Mouse (Mus musculus): ENCODE measurements around the gene Ctsd.

The Ctsd gene

DNA sequence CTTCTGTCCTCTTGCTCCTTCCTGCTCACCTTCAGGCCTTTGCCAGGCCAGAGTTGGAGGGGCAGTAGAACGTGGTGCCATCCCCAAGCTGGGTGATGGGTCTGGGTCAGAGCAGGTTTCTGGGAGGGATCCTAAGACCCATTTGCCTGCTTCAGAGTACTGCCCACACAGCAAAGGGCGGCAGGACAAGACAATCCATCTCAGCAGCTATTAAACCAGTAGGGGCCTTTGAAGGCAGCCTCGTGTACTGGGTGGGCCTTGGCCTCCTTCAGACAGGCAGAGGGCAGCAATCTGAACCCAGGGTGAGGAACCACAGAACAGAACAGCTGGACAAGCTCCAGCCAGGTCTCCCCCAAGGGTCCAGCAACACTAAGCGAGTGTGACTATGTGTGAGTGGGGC, 11.7 kb downstream of the Ctsd start:
- no peak for ATAC-seq (ENCODE audit: insufficient number of reproducible peaks, low FRiP score, low TSS enrichment)

DNA sequence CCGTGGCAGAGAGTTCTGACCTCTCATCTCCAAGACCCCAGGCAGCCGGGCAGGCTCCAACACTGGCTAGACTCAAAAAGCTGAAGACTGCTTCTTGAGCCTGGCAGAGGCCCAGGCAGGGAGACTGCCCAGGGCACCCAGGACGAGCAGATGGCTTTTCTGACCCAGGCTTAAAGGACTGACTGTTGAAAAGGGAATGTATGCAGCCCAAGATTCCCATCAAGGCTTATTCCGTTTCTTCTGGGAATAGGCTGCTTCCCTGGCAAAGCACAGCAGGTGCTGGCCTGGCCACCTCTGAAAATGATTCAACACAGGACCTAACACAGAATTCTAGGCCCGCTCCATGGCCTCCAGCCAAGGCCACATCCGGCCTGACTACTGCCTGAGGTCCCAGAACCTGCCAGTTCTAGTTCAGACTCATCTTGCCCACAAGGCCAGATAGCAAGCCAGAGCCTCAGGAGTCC, 12.5 kb downstream of the Ctsd start:
- ATAC-seq (ENCODE audit: insufficient number of reproducible peaks, low FRiP score, low TSS enrichment): 0 out of 2 replicates have a peak, but pooled peaks have one; percentile 34

DNA sequence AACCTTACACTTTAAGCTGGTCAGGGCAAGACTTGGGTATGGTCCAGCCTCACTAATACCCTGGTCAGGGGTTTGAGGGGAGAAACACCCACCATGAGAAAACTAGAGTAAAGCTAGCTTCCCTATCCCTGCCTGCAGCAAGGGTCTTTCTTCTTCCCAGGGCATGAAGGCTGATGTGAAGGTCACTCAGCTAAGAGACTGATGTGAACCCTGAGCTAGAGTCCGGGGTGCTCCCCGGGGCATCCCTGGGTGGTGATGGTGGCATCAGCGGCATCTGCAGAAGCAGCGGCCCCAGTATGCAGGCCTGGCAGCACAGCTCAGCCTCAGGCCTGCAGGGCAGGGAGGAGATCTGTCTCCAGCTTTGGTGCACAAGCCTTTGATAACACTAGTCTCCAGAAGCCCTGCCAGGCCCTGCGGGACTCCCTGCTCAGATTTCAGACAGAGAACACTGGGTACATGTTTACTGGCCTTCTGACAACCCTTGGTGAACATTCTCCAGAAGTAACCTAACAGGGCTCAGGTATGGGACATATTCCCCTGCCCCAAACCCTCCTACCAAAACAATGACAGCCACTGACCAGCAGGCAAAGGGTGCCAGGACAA, 13.3 kb downstream of the Ctsd start:
- ATAC-seq (ENCODE audit: insufficient number of reproducible peaks, low FRiP score, low TSS enrichment): no peak

DNA sequence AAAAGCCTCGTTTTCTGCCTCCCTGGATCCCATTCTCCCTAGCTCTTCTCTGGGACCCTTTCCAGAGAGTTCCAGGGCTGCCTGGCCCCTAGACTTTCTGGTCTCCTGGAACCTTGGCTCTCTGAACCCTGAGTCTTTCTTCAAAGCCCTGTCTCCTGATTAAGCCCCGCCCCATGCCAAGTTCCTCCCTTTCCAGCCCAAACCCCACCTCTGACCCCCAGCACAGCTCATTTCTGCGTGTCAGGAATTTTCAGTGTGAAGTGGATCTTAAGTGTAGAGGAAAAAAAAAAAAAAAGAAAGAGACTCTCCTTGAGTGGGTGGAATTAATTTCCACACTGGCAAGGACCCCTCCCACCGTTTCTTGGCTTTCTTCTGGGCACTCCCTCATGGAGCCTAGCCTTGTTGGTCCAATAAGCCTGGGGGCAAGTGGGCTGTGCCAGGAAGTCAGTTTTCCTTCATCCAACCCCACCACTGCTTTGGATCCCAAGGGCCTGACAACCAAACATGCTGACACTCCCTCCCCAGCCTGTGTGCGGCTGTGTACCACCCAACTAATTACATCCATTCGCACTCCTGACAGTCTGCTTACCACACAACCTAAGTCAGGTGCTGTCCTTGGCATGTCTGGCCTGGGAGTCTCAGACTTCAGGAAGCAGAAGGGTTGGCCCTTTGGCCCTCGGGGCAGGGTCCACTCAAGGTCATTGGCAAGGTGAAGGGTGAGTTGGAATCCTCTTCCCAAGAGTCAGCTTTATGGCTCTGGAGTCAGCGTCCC, 14.0 kb downstream of the Ctsd start, which contains the start of gene Ifitm10:
TSS of gene Ifitm10 (minus strand) at position 113 of the 772 bp plus-strand sequence.
- no peak for ATAC-seq (ENCODE audit: insufficient number of reproducible peaks, low FRiP score, low TSS enrichment)

DNA sequence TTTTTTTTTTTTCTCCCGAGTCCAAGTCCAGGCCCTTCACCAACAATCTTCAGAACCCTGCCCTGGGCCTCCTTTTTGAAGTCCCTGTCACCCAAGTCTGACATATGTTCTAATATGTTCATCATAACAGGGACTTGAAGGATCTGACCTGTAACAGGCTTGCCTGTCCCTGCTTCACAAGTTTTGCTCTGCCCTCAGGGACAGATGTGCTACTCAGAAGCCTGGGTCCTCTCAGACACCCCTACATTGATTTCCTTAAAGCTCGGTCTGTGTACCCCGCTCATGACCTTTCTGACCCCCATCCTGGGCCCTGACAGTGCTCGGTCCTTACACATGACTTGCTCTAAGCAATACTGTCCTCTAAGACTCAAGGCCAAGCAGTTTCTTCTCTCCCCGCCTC, 14.8 kb downstream of the Ctsd start:
- no peak for ATAC-seq (ENCODE audit: insufficient number of reproducible peaks, low FRiP score, low TSS enrichment)

DNA sequence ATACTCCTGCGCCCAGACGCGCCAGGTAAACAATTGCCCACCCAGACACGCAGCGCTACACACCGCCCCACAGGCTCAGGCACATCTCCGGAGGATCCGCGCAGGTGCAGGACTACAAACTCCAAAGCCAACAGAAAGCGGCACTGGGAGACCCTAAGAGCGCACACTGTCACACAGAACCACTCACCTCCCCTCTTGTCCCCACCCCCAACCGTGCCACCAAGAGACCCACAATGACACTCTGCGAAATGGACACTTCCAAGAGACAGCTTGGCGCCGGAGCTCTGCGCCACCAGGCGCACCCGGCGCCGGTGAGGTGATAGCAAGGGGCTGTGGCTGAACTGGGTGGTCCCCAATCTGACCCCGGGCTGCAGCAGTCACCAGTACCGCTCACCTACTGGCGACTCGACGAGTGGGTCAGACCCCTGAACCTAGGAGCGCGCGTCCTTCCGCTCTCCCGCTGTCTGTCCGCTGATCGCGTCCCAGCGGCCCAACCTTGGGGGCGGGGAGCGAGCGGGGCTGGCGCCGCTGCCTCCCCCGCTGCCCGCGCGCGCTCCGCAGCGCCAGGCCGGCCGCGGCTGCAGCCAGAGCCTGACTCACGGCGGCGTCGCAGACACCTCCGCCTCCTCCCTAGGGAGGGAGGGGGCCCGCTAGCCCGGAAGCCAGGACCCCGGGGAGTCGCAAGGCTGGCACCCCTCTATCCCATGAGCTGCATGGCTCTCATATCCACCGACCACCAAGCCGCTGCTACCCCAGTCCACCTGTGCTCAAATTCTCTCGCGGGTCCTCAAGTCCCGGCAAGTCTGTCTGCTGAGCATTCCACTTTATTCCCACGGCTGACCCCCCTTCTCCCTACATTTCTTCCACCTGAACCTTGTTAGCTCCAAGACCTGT, 15.8 kb downstream of the Ctsd start:
- ATAC-seq (ENCODE audit: insufficient number of reproducible peaks, low FRiP score, low TSS enrichment): peak; percentile 2; the same call in 1 of the 2 replicates

DNA sequence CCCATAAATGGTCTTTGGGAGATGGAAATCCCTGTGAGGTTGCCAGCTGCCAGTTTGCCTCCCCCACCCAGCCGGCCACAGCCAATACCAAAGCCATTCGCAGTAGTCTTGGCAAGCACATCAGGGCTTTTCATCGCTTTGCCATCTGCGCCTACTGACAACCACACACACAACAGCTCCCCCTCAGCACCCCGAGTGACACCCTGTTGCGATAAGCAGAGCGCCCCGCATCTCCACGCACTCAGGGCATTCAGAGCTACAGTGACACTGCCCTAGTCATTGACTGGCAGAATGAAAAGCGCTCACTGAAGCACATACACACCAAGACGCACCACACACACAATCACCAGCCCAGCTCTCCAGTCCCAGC, 16.5 kb downstream of the Ctsd start:
- ATAC-seq (ENCODE audit: insufficient number of reproducible peaks, low FRiP score, low TSS enrichment): peak; percentile 16; the same call in 1 of the 2 replicates

DNA sequence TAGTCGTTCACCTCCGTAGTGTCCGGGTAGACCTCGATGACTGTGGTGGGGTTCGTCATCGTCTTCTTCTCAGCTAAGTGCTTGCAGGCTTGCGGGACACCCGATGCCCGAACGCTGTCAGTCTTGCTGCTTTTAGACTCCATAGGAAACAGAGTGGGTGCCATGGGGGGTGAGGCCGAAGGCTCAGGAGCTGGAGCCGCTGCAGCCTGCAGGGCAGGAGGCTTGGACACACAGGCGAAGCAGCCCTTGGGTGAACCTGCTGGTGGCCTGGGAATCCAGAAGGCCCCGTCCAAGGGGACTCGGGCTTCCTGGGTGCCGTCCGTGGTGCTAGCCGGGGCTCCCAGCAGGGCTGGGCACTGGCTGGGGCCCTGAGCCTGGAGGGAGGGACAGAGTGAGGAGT, 16.9 kb downstream of the Ctsd start:
- ATAC-seq (ENCODE audit: insufficient number of reproducible peaks, low FRiP score, low TSS enrichment): no peak

DNA sequence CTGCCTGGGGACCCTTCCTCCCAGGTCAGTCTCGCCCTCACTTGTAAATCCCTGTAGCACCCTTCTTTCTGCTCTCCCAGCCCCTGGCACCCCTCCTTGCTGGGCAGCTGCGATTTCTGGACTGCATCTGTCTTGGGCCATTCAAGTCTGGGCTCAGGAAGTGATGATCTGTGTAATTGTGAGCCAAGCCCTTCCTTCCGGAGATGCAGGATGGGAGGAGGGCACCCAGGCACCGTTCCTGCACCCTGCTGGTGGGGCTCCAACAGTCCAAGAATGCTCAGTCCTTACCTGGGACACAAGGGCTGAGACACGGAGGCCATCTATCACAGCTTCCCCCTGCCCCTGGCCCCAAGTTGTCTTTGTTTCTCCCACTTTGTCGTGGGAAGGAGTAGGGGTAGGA, 18.0 kb downstream of the Ctsd start:
- ATAC-seq (ENCODE audit: insufficient number of reproducible peaks, low FRiP score, low TSS enrichment): no peak

DNA sequence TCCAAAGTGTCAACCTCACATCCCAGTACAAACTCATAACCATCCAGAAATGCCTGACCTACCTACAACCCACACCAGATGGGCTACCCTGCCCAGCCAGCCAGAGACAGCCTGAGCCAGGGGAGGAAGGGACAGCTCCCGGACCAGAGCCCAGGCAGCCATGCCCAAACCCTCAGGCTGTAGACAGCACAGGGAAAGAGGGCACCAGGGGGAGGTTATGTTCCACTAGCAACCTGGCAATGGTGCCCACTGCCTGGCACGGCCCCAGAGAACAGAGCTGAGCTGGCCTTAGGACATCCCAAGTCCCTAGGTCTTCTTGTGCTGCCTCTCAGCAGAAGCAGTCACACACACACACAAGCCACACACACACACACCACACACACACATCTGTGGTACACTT, 19.0 kb downstream of the Ctsd start:
- ATAC-seq (ENCODE audit: insufficient number of reproducible peaks, low FRiP score, low TSS enrichment): peak; percentile 80

DNA sequence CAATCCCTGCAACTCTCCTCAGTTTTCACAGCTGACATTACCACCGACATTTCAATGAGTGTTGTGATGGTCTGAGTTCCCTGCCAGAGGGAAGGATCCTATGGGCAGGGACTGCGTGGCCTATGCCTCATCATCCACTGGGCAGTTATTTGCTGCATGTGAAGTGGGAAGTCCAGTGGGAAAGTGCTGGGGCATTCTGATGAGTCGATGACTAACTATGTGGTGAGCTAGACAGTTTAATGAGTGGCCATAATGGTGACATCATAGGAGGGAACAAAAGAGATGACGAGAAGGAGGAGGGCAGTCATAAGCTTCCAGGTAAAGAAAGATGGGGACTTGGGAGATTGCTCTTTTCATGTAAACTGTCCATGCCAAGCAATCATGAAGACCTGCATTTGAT, 24.7 kb downstream of the Ctsd start:
- ATAC-seq (ENCODE audit: insufficient number of reproducible peaks, low FRiP score, low TSS enrichment): no peak

DNA sequence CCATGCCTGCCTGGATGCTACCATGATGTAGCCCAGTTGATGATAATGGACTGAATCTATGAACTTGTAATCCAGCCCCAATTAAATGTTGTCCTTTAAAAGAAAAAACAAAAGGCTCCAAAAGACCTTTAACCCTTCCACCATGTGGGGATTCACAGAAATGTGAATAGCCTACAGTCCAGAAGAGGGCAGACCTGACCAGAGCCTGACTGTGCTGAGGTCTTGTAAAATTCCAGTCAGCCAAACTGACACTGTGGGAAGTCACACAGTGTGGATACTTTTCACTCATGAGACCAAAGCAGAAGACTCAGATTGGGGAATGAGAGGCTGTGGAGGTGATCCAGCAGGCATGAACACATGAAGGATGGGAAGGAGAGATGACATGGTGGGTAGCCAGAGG, 27.1 kb downstream of the Ctsd start:
- no peak for ATAC-seq (ENCODE audit: insufficient number of reproducible peaks, low FRiP score, low TSS enrichment)

DNA sequence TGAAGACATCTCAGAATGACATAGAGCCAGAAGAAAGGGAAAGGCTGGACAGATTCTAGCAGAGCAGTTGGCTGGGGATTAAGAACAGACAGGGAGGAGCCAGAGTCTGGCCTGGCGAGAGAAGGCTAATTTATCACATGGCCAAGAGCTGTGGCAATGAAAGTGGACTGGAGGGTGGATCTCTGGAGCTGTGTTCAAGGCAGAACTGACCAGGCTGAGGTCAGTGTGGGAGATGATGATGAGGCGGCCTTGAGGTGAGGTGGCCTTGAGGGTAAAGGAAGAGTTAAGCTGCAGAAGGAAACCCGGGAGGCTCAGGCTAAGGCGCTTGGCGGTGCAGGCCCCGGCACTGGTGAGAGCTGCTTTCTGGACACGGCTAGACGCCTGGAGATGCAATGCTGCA, 28.7 kb downstream of the Ctsd start:
- no peak for ATAC-seq (ENCODE audit: insufficient number of reproducible peaks, low FRiP score, low TSS enrichment)

DNA sequence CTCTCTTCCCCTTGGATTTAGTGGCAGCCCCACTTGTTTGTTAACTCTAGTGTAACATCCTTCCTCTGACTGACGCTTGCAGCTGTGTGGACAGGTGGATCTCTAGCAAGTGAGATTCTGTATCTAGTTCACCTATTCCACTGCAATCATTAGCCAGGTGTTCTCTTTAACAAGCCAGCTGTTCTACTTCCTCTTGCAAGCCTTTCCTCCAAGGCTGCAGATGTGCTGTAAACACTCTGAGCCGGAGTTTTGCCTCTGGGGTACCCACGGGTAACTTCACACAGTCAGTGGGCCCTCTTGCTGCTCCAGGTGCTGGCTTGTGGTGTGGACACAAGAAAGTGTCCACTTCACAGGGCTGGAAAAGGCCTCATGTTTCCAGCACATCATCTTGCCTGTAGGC, 30.3 kb downstream of the Ctsd start:
- no peak for ATAC-seq (ENCODE audit: insufficient number of reproducible peaks, low FRiP score, low TSS enrichment)

DNA sequence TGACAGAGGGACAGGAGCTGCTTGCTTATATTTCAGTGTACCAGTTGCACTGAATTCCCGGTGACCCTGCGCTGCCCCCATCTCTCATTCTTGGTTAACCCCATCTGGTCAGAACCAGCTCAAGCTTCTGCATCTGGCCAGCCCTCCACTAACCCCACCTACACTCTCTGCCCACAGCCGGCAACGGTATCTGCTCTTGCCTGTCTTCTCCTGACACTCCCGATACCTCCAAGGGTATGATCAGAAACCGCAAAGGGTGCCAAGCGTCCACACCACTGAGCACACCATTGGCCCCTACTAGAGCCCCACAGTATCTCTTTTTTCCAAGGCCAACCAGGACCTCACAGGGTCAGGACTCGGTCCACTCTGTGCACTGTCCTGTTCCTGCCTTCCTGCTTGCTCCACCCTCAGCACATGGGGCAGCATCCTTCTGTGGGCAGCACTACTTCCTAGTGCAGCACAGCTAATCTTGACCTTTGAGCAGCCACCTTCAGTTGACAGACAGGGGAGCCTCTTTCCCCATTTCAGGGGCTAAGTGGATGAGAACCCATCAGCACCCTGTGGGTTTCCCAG, 33.1 kb downstream of the Ctsd start:
- ATAC-seq (ENCODE audit: insufficient number of reproducible peaks, low FRiP score, low TSS enrichment): no peak

DNA sequence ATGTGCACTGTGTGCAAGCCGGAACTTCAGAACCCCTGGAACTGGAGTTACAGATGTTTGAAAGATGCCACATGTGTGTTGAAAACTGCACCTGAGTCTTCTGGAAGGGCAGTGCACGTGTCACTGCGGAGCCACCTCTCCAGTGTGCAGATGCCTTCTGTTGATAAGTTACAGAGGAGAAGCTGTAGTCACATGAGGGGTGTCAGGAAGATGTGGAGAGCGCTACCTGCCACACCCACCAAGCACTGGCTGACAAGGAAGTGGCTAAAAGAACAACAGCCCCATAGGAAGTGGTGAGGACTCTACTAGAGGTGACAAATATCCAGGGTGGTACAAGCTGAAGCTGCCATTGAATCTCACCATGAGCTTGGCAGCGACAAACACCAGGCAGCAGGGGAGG, 34.0 kb downstream of the Ctsd start:
- ATAC-seq (ENCODE audit: insufficient number of reproducible peaks, low FRiP score, low TSS enrichment): no peak

DNA sequence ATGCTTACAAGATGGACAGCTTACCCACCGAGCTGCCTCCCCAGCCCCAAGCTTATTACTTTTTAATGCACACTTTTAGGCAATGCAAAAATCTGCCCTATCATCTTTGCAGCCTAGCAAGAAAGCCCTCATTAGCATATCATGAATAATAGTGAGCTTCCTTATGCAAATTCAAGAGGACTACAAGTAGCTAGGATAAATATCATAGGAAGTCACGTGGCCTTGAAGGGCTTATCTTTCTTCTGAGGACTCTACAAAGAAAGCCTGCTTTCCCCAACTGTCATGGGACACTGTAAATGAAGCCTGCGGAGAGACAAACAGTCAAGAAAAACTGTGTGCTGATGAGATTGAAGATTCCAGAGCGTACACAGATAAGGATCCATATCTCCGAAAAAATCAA, 36.3 kb downstream of the Ctsd start:
- no peak for ATAC-seq (ENCODE audit: insufficient number of reproducible peaks, low FRiP score, low TSS enrichment)

DNA sequence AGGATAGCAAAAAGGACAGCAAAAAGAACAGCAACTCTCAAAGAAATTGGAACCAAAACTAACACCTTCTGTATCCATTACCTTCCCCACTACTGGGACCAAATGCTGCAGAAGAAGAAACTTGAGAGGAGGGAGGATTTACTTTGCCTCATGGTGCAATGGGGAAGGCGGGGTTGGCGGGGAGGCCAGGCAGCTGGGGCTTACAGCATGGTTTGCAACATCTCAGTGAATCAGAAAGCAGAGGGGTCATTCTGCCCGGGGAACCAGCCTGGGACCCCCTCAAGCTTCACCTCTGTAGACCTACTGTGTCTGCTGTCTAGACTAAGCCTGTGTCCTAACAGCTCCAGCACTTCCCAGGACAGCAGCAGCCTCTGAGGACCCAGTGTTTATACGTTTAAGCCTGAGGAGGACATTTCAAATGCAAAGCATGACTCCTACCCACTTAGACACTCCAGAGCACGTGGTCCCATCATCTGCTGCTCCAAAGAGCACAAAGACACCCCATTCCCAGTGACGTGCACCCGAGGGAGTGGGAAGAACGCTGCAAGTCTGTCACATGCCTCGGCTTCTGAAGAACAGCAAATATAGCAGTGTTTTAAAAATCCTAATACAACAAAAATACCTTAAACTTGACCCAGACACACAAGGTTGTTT, 38.4 kb downstream of the Ctsd start:
- no peak for ATAC-seq (ENCODE audit: insufficient number of reproducible peaks, low FRiP score, low TSS enrichment)

DNA sequence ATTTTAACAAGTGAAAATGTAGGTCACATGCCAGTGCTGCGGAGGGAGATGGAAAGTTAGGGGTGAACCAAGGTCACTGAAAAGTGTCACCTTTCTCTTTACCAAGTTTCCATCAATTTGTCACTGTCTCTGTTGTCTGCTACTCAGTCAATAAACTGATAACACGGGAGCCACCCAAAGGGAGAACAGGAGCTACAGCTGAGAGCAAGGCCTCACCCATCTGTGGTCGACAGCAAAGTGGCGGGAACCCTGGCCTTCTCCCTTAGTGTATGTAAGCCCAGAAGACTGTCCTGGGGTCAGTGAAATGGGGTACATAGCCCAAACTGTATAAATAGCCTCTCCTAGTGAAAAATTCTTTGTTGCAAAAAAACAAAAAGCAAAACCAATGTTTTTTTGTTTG, 40.3 kb downstream of the Ctsd start:
- no peak for ATAC-seq (ENCODE audit: insufficient number of reproducible peaks, low FRiP score, low TSS enrichment)

DNA sequence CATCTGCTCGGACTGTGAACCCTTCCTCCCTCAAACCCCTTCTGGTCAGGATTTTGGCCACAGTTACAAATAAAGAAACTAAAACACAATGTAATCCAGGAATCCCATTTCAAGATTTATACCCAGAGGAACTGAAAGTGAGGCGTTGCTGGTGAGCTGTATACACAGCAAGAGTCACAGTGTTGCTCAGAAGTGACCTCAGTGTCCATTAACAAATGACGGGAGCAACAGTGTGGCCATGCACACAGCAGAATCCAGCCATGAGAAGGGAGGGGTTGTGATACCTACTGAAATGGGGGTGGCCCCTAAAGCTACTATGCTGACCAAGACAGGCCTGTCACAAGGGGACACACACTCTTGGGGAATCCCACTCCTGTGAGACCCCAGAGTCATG, 45.6 kb downstream of the Ctsd start:
- ATAC-seq (ENCODE audit: insufficient number of reproducible peaks, low FRiP score, low TSS enrichment): no peak

Measured in cerebellum, adult (tissue).